Mouse (Mus musculus): Measurements from ENCODE around the gene Rapgef3. TPM values are rescaled to one million over a fixed set of nuclear protein-coding genes. Genes with fewer than 3 reads are reported as not detected.
A peak's percentile ranks its signal among the peaks of the same experiment; 100 is the strongest.

The Rapgef3 gene
- polyA plus RNA-seq, 1 experiment from 2014 or later = 13.3 TPM

DNA sequence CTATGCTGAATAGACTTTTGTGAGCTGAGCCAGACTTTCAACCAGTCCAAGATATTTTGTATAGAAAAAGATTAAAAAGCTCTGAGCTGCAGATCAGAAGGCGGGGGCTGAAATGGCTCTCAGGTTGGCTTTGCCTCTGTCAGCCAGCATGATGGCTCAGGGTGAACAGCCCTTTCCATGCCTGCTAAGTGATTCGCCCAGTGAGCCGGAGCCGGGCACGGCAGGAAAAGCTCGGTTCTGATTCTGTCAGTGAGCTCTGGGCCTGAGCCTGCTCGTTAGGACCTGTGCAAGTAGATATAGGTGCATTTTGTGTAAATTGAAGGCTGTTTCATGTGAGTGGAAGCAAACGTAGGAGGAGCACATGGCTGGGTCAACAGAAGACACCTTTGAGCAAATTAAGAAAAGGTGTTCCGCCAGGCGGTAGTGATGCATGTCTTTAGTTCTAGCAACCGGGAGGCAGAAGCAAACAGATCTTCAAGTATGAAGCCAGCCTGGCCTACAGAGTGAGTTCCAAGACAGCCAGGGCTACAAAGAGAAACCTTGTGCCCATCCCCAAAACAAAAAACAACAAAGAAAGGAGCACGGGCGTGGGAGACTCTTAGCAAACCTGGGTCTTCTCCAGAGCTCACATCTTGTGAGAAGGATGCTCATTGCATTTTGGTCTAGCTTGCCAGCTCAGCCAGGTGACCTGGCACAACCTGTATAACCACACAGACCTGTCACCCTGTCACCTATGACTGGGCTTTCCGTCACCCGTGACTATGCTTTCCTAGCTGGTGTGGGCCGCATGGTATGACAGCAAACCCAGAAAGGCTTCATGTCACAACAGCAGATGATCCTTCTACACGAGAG is 43.2 kb downstream of the Rapgef3 start:
- Histone ChIP-seq H3K36me3 (ENCODE audit: control insufficient read depth, insufficient read depth) (no peaks in the 10 kb centered on the region), H3K4me3 (replicated peaks; ENCODE audit: low read length) (no peak overlapping the region), H3K4me2 (ENCODE audit: low read length) (no peak overlapping the region), H3K4me1 (replicated peaks; ENCODE audit: control insufficient read depth, insufficient read depth, low read length) (no peaks in the 10 kb centered on the region), H3K27ac (ENCODE audit: low read length) (no peak overlapping the region), H3K9me3 (ENCODE audit: control insufficient read depth, low read length) (no peaks in the 10 kb centered on the region), H3K27me3 (replicated peaks; ENCODE audit: control insufficient read depth, insufficient read depth, low read length) (no peaks in the 10 kb centered on the region), H3K9ac (replicated peaks; ENCODE audit: low read depth, low read length) (no peak overlapping the region)
- 86% methylated on average over 17 of the region's 17 CpGs for WGBS
- no peak for ATAC-seq

DNA sequence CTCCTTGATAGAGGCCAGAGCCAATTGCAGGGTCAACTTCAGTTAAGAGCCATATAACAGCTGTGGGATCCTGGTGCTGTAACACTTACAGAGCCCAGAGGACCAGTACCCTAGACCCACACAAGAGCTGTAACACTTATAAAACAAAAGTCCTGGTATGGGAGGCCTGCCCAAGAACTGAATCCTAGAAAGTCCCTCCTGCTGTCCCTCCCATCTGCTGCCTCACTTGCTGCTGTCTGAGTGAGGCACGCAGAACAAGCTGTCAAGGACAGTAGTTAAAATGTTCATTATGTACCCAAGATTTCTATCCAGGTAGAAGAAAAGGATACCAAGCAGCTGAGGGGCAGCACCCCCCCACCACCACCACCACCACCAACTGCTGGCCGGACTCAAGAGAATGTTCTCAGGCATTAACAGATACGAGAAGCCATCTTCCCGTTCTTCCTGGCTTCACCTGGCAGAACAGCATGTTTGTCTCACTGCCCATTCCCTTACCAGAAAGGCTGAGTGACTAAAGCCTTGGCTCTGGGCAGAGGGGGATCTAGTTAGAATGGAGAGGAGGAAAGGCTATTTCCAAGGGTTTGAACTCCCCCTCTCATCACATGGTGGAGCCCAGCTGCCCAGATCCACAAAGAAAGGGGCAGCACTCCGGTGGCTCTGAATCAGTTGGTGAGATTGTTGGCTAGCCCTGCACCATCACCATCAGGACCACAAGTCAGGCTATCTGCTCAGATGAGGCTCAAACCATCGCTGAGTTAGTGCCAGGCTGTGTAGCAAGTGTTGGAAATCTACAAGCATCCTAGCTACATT is 44.0 kb downstream of the Rapgef3 start:
- 81% methylated on average over 6 of the region's 6 CpGs for WGBS
- no peaks in the 10 kb centered on the region for H3K27me3 ChIP-seq (replicated peaks; ENCODE audit: control insufficient read depth, insufficient read depth, low read length)
- no peak overlapping the region for H3K9ac ChIP-seq (replicated peaks; ENCODE audit: low read depth, low read length)
- H3K36me3 ChIP-seq (ENCODE audit: control insufficient read depth, insufficient read depth) = no peaks in the 10 kb centered on the region
- no peak overlapping the region for H3K27ac ChIP-seq (ENCODE audit: low read length)
- no peak overlapping the region for H3K4me3 ChIP-seq (replicated peaks; ENCODE audit: low read length)
- no peaks in the 10 kb centered on the region for H3K4me1 ChIP-seq (replicated peaks; ENCODE audit: control insufficient read depth, insufficient read depth, low read length)
- no peak overlapping the region for H3K4me2 ChIP-seq (ENCODE audit: low read length)
- ATAC-seq = no peak
- no peaks in the 10 kb centered on the region for H3K9me3 ChIP-seq (ENCODE audit: control insufficient read depth, low read length)

DNA sequence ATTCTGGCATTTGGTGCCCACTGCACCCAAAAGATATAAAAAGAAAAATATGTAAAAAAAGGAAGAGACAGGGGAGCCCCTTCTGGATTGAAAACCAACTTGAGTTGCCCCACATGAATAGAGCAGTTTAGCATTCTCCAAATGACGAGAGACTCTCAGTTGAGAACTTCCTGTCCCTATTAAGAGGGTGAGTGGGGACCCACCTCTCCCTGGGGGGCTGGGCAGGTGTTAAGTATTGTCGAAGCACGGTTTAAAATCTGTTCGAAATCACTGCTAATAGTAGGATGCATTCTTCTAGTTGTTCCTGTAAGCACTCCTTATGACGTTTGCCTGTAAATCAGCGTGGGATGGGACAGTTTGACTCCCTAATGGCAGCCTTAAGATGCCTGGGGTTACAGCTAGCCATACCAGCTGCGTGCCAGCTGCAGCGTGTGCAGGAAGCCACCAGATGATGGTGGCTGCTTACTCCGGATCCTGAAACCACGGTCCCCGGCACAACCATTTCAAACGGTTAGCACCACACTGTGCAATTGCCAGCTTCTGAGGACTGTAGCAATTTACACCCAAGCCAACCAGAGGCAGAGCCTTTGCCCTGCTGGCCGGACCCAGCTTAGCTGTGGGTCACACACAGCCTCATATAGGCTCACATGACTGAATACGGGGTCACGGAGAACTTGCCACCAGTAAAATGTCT is 46.6 kb downstream of the Rapgef3 start:
- no peak for ATAC-seq
- no peak overlapping the region for H3K27ac ChIP-seq (ENCODE audit: low read length)
- H3K4me3 ChIP-seq (replicated peaks; ENCODE audit: low read length) = no peak overlapping the region
- no peaks in the 10 kb centered on the region for H3K36me3 ChIP-seq (ENCODE audit: control insufficient read depth, insufficient read depth)
- no peaks in the 10 kb centered on the region for H3K27me3 ChIP-seq (replicated peaks; ENCODE audit: control insufficient read depth, insufficient read depth, low read length)
- no peak overlapping the region for H3K4me2 ChIP-seq (ENCODE audit: low read length)
- WGBS = 81% methylated on average over 15 of the region's 15 CpGs
- no peaks in the 10 kb centered on the region for H3K4me1 ChIP-seq (replicated peaks; ENCODE audit: control insufficient read depth, insufficient read depth, low read length)
- no peaks in the 10 kb centered on the region for H3K9me3 ChIP-seq (ENCODE audit: control insufficient read depth, low read length)
- H3K9ac ChIP-seq (replicated peaks; ENCODE audit: low read depth, low read length) = no peak overlapping the region

DNA sequence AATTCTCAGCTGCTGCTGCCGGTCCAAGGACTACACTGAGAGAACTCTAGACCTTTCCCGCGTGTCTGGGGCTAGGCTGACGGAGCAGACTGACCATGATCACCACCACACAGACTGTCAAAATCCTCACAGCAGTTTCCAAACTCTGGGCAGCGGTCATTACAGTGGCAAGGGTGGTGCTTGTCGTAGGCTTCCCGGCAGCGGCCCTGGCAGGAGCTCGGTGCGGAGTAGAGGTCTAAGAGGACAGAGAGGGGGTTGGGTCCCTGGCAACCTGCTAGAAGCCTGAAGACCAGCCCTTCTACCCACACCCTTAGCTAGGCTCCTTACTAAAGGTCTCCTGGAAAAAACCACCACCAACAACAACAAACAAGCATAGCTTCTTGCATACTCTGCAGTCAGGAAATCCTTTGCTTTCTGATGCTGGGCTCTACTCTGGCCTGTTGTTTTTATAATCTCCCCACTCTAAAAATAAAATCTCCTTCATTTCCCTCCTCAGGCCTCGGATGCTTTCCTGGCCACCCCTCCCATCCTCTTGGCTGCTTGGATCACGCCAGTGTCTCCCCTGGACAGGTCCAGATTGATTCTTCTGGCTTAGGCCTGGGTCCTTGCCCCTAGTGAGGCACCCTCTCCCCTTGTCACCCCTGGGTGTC is 47.6 kb downstream of the Rapgef3 start:
- no peak overlapping the region for H3K27ac ChIP-seq (ENCODE audit: low read length)
- no peak overlapping the region for H3K9ac ChIP-seq (replicated peaks; ENCODE audit: low read depth, low read length)
- ATAC-seq = no peak
- WGBS = 76% methylated on average over 12 of the region's 12 CpGs
- no peak overlapping the region for H3K4me3 ChIP-seq (replicated peaks; ENCODE audit: low read length)
- no peaks in the 10 kb centered on the region for H3K36me3 ChIP-seq (ENCODE audit: control insufficient read depth, insufficient read depth)
- H3K4me2 ChIP-seq (ENCODE audit: low read length) = no peak overlapping the region
- H3K4me1 ChIP-seq (replicated peaks; ENCODE audit: control insufficient read depth, insufficient read depth, low read length) = no peaks in the 10 kb centered on the region
- no peaks in the 10 kb centered on the region for H3K9me3 ChIP-seq (ENCODE audit: control insufficient read depth, low read length)
- H3K27me3 ChIP-seq (replicated peaks; ENCODE audit: control insufficient read depth, insufficient read depth, low read length) = no peaks in the 10 kb centered on the region

DNA sequence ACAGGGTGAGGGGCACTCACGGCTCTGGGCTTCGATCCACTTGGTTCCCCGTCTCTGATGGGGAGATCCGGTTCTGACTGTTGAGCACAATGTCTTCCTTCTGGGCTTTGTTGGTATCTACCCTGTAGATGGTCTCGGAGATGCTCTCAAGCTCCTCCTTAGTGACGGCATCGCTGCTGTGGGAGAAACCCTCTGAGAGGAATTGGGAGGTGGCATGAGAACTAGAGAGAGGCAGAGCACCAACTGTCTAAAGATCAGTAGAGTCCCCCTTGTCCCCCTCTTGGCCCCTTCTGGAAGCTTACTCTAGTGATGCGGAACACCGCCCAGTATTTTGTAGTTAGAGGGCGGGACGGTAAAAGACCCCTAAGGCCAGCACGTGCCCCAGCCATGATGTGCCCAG is 48.3 kb downstream of the Rapgef3 start:
- no peak overlapping the region for H3K9ac ChIP-seq (replicated peaks; ENCODE audit: low read depth, low read length)
- H3K27ac ChIP-seq (ENCODE audit: low read length) = no peak overlapping the region
- H3K4me3 ChIP-seq (replicated peaks; ENCODE audit: low read length) = no peak overlapping the region
- no peaks in the 10 kb centered on the region for H3K36me3 ChIP-seq (ENCODE audit: control insufficient read depth, insufficient read depth)
- WGBS = 95% methylated on average over 12 of the region's 12 CpGs
- H3K4me1 ChIP-seq (replicated peaks; ENCODE audit: control insufficient read depth, insufficient read depth, low read length) = no peaks in the 10 kb centered on the region
- H3K4me2 ChIP-seq (ENCODE audit: low read length) = no peak overlapping the region
- H3K27me3 ChIP-seq (replicated peaks; ENCODE audit: control insufficient read depth, insufficient read depth, low read length) = no peaks in the 10 kb centered on the region
- no peak for ATAC-seq
- H3K9me3 ChIP-seq (ENCODE audit: control insufficient read depth, low read length) = no peaks in the 10 kb centered on the region

DNA sequence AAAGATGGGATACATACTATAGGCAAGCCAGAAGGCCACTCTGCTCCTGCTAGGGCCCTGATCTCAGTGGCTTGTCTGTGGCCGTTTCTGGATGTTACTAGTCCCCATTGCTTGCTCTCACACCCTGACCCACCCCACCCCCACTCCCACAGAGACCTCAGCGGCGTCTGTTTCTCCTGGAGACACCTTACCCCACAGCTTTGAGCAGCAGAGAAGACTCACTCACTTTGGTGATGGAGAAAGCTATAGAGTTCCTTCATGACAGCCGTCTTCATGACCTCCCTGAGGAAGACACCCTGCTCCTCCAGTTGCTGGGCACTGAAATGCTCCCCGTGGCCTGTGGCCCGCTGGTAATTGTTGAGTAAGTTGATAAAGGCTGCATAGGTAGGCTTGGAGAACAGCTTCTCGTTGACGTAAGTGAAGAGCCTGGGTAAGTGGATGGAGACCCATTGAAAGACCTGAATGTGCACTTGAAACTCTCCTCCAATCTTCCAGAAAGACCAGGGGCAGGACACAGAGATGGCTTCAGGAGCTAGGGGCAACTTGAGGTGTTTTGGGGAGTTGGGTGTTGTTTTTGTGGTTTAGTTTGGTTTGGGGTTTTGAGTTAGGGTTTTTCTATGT is 49.1 kb downstream of the Rapgef3 start:
- 87% methylated on average over 8 of the region's 8 CpGs for WGBS
- no peaks in the 10 kb centered on the region for H3K9me3 ChIP-seq (ENCODE audit: control insufficient read depth, low read length)
- H3K27me3 ChIP-seq (replicated peaks; ENCODE audit: control insufficient read depth, insufficient read depth, low read length) = no peaks in the 10 kb centered on the region
- H3K4me1 ChIP-seq (replicated peaks; ENCODE audit: control insufficient read depth, insufficient read depth, low read length) = no peaks in the 10 kb centered on the region
- no peak overlapping the region for H3K4me3 ChIP-seq (replicated peaks; ENCODE audit: low read length)
- H3K4me2 ChIP-seq (ENCODE audit: low read length) = no peak overlapping the region
- ATAC-seq = no peak
- H3K27ac ChIP-seq (ENCODE audit: low read length) = no peak overlapping the region
- H3K9ac ChIP-seq (replicated peaks; ENCODE audit: low read depth, low read length) = no peak overlapping the region
- H3K36me3 ChIP-seq (ENCODE audit: control insufficient read depth, insufficient read depth) = no peaks in the 10 kb centered on the region

DNA sequence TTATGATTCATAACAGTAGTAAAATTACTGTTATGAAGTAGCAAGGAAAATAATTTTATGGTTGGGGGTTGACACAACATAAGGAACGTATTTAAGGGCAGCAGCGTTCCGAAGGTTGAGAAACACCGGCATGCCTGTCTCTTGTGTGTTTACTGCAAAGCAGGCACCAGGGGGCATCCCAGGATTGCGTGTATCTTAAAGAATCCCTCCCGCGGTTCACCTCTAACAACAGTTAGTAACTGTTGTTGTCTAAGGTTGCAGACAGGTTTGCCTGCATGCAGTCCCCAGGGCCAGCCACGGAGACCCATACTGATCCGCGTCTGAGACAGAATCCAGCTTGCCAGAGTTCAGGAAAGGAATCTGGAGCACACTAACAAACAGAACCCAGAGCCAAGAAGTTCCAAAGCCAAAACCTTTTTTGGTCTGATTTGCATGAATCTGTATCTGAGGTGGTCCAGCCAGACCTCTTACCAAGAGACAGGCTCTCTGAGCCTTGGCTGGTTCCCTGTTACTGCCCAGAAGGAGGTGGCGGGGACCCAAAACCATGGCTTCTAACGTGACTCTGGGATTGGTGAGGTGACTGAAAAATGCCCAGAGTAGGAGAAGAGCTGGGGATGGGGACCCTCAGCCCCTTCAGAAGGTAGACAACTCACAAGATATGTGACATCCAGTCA is 49.8 kb downstream of the Rapgef3 start:
- H3K27me3 ChIP-seq (replicated peaks; ENCODE audit: control insufficient read depth, insufficient read depth, low read length) = no peaks in the 10 kb centered on the region
- no peak overlapping the region for H3K9ac ChIP-seq (replicated peaks; ENCODE audit: low read depth, low read length)
- H3K4me2 ChIP-seq (ENCODE audit: low read length) = no peak overlapping the region
- no peak overlapping the region for H3K4me3 ChIP-seq (replicated peaks; ENCODE audit: low read length)
- H3K36me3 ChIP-seq (ENCODE audit: control insufficient read depth, insufficient read depth) = no peaks in the 10 kb centered on the region
- 33% methylated on average over 12 of the region's 12 CpGs for WGBS
- no peaks in the 10 kb centered on the region for H3K4me1 ChIP-seq (replicated peaks; ENCODE audit: control insufficient read depth, insufficient read depth, low read length)
- ATAC-seq = peak; percentile 38; the same call in 1 of the 2 replicates
- H3K9me3 ChIP-seq (ENCODE audit: control insufficient read depth, low read length) = no peaks in the 10 kb centered on the region
- no peak overlapping the region for H3K27ac ChIP-seq (ENCODE audit: low read length)

DNA sequence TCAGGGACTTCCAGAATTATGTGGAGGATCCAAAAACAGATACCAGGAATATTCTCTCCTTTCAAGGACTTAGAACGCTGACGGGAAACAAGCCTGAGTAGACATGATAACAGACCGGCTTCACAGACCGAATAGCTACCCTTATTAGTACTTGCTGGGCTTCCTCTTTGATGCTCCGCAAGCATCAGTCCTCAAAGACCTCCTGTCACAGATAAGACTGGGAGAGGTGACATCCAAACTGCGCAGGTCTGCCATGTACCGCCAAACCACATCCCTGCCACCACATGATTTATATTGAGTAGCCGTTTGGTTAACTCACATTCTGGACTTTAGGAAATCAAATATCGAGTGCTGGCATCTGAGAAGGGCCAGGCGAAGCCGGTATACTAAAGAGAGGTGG is 51.0 kb downstream of the Rapgef3 start:
- no peak overlapping the region for H3K27ac ChIP-seq (ENCODE audit: low read length)

More for the DNA sequence above, 51.0 kb downstream of the Rapgef3 start:
- Histone ChIP-seq H3K4me2 (ENCODE audit: low read length) (no peak overlapping the region), H3K9ac (replicated peaks; ENCODE audit: low read depth, low read length) (no peak overlapping the region), H3K27me3 (replicated peaks; ENCODE audit: control insufficient read depth, insufficient read depth, low read length) (no peaks in the 10 kb centered on the region), H3K9me3 (ENCODE audit: control insufficient read depth, low read length) (no peaks in the 10 kb centered on the region), H3K4me3 (replicated peaks; ENCODE audit: low read length) (no peak overlapping the region), H3K36me3 (ENCODE audit: control insufficient read depth, insufficient read depth) (no peaks in the 10 kb centered on the region), H3K4me1 (replicated peaks; ENCODE audit: control insufficient read depth, insufficient read depth, low read length) (no peaks in the 10 kb centered on the region)
- 94% methylated on average over 11 of the region's 11 CpGs for WGBS
- no peak for ATAC-seq

Data from forebrain, embryonic 16.5 days (tissue).